Mouse (Mus musculus) ES-Bruce4 (cell line): ENCODE measurements around the gene Rftn2.

Experiments used
- CTCF ChIP-seq: IDR thresholded peaks from one replicate; pipeline ENCODE4 v1.8.1; 2011; ENCODE audit warnings: low read depth, low read length
- POLR2A ChIP-seq: IDR thresholded peaks from one replicate; pipeline ENCODE4 v1.8.1; 2011; ENCODE audit warnings: low read length; ENCODE audit not compliant: insufficient read depth

DNA sequence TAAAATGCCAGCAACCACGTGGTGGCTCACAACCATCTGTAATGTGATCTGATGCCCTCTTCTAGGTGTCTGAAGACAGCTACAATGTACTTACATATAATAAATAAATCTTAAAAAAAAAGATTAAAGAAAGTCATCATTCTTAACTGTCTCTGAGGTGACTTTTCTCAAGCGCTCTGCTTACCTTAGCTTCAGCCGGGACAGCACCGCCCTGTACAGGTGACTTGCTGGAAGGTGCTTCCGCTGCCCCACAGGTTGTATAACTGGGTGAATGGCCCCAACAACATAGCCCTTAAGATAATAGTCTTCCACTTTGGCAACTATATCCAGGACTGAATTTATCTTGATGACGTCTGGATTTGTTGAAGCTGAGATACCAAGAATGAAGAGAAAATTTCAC lies 12.6 kb downstream of the Rftn2 start:
- no peak for TF ChIP-seq CTCF
- TF ChIP-seq POLR2A: no peak
